Mouse (Mus musculus) A20 (cell line): ENCODE results near the gene Gpr1.
"Not testable (repeated sequence)": the region's sequence is repeated elsewhere in the genome, so short reads cannot be mapped to it uniquely, and the experiment has no call there.

ENCODE experiments used
- DNase-seq: peaks from one replicate; pipeline ENCODE4 v3.0.0-alpha.2; 2011; ENCODE audit warnings: low read depth, low spot score

Gene Gpr1

DNA sequence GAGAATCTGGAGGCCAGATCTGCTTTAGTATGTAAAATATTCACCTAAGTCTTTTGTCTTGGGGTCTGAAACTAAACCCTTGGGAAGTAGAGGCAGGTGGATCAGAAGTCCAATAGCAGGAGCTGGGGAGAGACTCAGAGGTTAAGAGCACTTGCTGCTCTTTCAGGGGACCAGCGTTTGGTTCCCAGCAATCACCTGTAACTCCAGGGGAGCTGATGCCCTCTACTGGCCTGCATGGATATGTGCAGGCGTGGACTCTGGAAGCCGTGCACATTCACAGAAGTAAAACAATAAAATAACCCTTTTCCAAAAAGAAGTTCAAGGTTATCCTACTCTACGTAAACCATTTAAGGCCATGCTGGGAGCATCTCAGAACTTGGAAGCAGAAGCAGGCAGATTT, 4.9 kb upstream of the Gpr1 start:
- no peak for DNase-seq

DNA sequence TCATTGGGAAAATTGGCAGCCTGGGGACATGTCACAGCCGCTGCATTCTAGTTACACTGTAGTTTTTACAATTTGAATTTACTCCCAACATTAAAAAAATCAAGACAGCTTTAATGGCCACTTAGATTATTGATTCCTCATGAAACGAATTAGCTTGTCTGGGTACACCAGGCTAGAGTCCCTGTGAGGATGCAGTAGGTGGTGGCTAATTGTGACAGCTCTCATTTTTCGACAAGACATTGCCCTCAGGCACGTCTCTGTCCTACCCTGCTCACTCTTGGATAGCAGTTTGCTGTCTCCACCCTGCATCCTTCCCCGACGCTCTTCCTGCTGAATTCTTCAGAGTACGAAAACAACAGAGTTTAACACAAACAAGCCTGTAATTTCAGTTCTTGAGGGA, 288 bp upstream of the Gpr1 start:
- DNase-seq: no peak

- DNase-seq: no peak
Measured at GRCm38 (mm10) chr1:63213478-63214270, 669 bp downstream of the Gpr1 start.

DNA sequence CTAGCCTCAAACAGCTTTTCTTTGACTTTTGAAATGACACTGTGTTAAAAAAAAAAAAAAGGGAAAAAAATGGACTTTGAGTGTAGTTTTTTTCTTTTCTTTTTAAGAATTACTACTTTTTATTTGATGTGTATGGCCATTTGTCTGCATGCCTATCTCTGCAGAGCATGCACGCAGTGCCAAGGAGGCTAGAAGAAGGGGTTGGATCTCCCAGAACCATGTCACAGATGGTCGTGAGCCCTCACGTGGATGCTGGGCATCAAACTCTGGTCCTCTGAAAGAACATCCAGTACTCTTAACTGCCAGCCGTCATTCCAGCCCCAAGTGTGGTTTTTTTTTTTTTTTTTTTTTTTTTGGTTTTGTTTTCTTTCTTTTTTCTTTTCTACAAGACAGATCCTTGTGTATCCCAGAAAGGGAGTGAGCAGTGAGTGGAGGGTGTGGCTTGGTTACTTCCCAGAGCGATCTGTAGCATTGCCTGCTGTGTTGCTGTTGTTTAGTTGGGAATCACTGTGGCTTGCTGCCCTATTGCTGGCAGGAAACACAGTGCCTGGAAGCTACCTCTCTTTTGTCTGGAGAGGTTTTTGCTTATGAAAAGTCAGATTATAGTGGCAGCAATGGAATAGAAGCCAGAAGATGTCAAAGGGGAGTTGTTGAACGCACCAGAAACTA, 4.3 kb downstream of the Gpr1 start:
- DNase-seq: no peak

DNA sequence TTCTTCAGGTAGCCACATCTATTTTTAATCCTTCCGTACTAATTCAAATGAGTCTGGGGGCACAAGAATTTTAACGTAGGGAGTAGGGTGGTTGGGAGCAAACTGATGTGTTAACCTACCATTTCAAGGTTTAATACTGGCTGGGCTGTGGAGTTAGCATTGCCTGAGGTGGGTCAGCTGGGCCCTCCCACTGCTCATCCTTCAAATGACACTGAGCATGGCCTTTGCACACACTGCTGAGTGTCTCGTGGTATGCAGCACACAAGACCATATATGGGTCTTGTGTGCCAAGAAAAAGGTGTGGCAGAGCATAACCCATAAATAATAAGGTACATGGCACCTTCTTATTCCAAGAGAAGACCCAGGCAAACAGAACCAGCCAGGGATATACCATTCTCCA, 6.7 kb downstream of the Gpr1 start:
- no peak for DNase-seq

DNA sequence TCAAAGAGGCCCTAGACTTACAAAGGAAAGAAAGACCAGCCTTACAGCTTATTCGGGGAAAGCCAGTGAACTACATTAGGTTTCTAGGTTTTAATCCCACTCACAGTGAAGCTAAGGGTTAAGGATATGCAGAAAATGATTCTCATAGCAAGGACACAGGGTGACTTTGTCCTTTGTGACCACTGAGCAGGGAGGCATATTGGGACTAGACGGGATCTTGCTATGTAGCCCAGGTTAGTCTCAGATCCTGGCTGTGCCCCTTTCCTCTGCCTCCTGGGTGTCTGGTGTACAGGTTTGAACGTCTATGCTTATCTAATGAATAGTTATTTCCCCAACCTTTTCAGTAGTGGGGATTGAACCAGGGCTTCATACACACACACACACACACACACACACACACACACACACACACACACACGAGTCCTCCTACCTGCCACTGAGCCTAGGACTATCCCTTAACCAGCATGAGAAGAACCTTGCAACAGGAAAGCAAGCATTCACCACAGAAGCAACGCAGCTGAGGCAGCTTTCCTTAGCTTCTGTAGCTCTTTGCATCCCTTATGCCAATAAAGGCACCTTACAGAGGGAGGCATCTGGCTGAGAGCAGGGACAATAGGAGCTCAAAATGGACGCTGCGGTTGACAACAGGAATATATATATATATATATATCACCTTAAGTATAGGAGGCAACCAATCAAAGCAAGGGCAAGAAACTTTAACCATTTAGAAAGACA, 9.5 kb downstream of the Gpr1 start:
- DNase-seq: no peak

GRCm38 (mm10) chr1:63203950-63204659, 10.2 kb downstream of the Gpr1 start:
- DNase-seq: no peak

DNA sequence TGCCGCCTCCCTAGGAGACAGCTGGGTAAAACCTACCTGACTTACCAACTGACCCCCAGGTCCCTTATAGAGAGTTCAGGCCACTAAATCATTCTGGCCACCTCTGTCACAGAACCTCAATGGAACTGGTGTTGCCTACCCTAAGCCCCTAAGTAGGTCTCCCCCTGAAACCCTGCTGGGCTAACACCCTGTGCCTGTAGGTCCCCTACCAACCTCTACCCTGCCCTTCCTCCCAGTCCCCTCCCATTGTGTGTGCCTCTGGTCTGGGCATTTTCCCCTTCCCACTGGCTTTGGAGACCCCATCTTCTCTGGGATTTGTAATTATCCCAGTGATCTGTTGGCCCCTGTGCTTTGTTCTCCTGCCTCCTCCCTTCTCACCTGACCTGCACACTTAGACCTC, 10.9 kb downstream of the Gpr1 start:
- no peak for DNase-seq

DNA sequence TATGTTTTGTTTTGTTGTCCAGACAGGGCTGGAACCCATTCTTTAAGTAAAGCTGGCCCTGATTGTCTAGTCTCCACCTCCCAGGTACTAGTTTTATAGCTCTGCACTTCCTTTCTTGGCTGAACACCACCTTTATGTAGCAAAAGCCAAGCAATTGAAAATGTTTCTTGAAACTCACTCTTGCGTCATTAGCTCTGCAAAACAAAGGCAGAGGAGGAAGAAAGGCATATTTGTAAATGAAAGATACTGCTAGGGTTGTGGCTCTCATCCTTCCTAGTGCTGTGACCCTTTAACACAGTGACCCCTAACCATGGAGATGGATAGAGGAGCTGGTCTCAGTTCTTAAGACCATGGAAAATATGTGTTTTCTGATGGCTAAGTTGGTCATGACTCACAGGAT, 12.7 kb downstream of the Gpr1 start:
- DNase-seq: no peak

- no peak for DNase-seq
Measured at GRCm38 (mm10) chr1:63200322-63200721, 14.0 kb downstream of the Gpr1 start.

DNA sequence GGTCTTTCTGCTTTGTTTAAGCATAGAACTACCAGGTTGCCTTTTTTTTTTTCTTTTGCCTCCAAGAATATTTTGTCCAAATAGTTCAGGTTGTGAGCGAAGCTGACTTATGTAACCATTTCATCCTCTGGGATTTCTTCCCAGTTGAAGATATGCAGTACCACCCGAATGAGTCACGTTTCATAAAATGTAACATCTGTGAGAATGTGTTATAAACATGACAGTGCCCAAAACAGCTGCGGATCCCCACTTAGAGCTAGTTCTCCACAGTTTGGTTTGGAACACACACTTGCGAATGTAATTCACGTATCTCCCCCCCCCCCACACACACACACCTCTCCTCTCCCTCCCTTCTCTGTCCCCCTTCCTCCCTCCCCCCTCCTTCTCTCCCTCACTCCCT, 15.0 kb downstream of the Gpr1 start:
- no peak for DNase-seq

DNA sequence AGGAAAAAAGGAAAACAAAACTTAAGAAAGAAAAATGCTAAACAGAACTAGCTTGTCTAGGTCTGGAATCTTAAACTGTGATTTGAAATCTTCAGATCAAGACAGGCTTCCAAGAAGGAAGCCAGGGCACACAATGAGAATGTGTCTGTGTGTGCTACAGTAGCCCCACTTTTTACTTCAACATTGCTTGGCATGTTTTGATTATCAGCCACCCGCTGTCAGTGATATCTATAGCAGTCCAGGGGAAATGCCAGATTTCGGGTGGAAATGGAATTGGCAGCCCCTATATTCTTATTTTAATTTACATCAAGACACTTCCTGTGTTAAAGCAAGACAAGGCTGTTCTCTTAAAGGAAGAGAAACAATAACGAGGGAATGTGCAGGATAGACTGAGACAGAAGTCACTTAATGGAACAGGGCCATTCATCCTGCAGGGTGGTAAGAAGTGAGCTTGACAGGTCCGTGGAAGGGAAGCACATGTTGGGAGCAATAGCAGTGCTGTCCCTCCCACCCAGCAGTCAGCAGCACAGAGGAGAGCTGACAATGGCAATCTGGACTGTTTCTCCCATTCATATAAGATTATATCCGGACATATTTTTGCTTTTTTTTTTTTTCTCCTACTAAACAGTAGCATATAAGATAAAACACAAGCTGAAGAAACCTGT, 18.4 kb downstream of the Gpr1 start:
- DNase-seq: no peak

GRCm38 (mm10) chr1:63192306-63193065, 21.9 kb downstream of the Gpr1 start:
- DNase-seq: no peak

DNA sequence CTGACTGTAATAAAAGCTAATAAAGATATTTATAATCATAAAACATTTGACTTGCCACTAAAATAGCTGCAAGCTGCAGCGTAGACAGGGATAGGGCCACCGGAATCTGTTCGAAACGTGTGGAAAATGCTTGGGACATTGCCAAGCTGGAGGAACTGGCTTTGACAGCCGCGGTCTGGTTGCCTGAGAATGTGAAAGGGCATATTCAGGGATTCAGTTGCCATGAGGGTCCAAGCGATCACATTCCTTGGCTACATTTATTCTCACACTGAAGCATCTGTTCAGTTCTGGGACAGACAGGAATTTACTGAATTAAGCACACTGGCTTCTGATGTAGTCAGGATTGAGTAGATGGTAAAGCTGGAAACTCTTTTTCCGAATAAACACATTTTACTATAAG, 23.5 kb downstream of the Gpr1 start:
- DNase-seq: no peak

DNA sequence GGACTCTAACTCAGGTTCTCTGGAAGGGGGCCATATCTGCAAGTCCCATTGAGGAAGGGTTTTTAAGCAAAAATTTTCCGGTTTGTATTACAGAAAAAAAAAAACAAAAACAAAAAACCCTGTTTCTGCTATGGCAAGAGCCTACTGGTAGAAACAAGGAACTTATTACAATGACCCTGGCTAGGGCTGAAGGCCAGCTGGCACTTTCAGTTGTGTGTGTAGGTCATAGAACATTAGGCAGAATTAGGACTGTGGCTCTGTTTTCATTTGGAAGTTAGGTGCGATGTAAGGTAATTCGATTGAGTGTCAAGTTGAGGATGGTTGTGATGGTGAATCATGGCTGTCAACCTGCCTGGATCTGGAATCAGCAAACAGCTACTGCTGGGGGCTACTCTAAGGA, 25.8 kb downstream of the Gpr1 start:
- no peak for DNase-seq

- not testable (repeated sequence) for DNase-seq
Measured at GRCm38 (mm10) chr1:63185430-63185829, 28.9 kb downstream of the Gpr1 start.

GRCm38 (mm10) chr1:63182636-63183270, 31.6 kb downstream of the Gpr1 start:
- DNase-seq: peak; percentile 48

- DNase-seq: no peak
Measured at GRCm38 (mm10) chr1:63182212-63182611, 32.1 kb downstream of the Gpr1 start.

DNA sequence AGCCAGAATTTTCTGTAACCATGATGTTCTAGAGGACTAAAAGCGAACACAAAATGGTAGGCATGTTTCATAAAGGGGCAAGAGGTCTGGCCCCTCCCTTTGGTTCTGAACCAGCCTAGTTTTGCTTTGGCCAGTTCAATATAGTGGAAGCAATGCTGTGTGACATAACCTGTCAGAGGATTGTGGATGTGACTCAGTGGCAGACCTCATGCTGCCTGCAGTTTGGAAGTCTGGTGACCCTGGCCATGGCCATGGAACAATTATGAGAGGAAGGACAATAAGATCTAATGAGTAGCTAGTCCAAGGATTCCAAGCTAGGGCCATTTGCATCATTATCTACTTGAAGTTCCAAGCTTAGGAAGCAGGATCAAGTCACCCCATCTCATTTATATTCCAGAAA, 32.9 kb downstream of the Gpr1 start:
- no peak for DNase-seq

GRCm38 (mm10) chr1:63181019-63181418, 33.3 kb downstream of the Gpr1 start:
- peak; percentile 93 for DNase-seq
